18 mouse cellular contexts compared by ENCODE assay signal in the genomic region with DNA sequence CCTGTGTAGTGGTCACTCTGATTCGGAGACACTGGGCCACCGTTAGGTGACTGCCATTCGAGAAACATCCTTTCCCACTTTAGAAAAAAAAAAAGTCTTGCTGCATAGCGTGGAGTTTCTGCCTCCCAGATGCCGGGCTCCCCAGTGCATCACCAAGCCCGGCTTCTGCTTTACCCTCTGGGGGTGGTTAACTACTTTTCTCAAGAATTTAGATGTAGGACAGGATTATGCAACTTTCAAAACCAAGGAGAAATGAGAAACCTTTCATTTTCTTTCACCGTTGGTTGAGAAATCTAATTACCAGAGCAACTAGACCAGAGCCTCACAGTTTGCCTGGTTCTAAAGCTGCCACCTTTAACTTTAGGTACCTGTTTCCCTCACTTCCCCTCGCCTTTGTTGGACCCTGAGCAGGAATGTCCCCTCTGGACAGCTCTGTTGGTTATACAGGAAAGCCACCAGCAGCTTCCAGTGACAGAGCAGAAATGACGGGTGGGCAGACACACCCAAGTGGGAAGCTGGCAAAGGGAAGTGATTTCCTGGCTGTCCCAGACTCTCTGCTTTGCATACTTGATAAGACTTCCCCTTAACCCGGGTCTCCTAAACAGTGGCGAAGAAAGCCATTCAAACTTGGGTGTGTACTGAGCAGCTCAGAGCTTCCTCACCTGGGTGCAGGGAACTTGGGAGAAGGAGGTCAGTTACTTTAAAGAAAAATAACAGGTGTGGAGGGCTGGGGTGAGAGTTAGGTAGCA. TPM values are rescaled to one million over a fixed set of nuclear protein-coding genes. Genes with fewer than 3 reads are reported as not detected.
DNase-seq lines count a peak whose midpoint lies in the region; ATAC-seq and TF ChIP-seq lines count a peak whose summit lies in the region.
"Had no signal": no experiment of that assay in that cellular context is flagged by ENCODE, and none has a peak within 500 bp of the region (broad histone marks: within the 10 kb centered on the region; RNA-seq: fewer than 3 reads in every experiment).

No protein-coding gene starts in this region.

- ATAC-seq in intestine, embryonic 16.5 days, result peak; percentile 55; the same call in 1 of the 2 replicates
- ATAC-seq in hindbrain, embryonic 11.5 days (ENCODE audit: low FRiP score), result no peak

- H3K4me2 ChIP-seq in intestine, embryonic 16.5 days (ENCODE audit: low read depth, low read length), result no peak overlapping the region
- no peak overlapping the region for H3K4me2 ChIP-seq in hindbrain, embryonic 11.5 days (replicated peaks; ENCODE audit: low read depth, low read length)
- H3K4me2 ChIP-seq: forebrain, embryonic 12.5 days; heart, embryonic 13.5 days; neural tube, embryonic 13.5 days had no signal

- WGBS in intestine, embryonic 16.5 days, result 73% methylated on average over 11 of the region's 11 CpGs
- WGBS in small intestine, adult 2 months, result 69% methylated on average over 11 of the region's 11 CpGs
- WGBS in hindbrain, embryonic 11.5 days, result 81% methylated on average over 11 of the region's 11 CpGs

- H3K4me3 ChIP-seq in intestine, embryonic 16.5 days (ENCODE audit: low read length), result no peak overlapping the region
- H3K4me3 ChIP-seq in small intestine, adult 2 months (ENCODE audit: low read depth, low read length), result no peak overlapping the region
- H3K4me3 ChIP-seq in hindbrain, embryonic 11.5 days (ENCODE audit: low read depth, low read length), result no peak overlapping the region
- H3K4me3 ChIP-seq: forebrain, embryonic 12.5 days; heart, embryonic 13.5 days; hindbrain, embryonic 10.5 days; layer of hippocampus, adult 2 months; neural tube, embryonic 13.5 days had no signal

- no peak overlapping the region for H3K9ac ChIP-seq in intestine, embryonic 16.5 days (ENCODE audit: low read depth, low read length)
- no peak overlapping the region for H3K9ac ChIP-seq in hindbrain, embryonic 11.5 days (ENCODE audit: low read depth, low read length)
- H3K9ac ChIP-seq: forebrain, embryonic 12.5 days; heart, embryonic 13.5 days; liver, embryonic 14.5 days; neural tube, embryonic 13.5 days had no signal

- H3K27ac ChIP-seq in intestine, embryonic 16.5 days (ENCODE audit: low read length), result no peak overlapping the region
- H3K27ac ChIP-seq in small intestine, adult 2 months (ENCODE audit: insufficient read depth, low read depth, low read length), result peak overlapping the region; percentile 39
- no peak overlapping the region for H3K27ac ChIP-seq in hindbrain, embryonic 11.5 days (ENCODE audit: low read depth, low read length)
- H3K27ac ChIP-seq: forebrain, embryonic 12.5 days; heart, embryonic 13.5 days; hindbrain, embryonic 10.5 days; kidney, postnatal 0 days; layer of hippocampus, adult 2 months; liver, embryonic 14.5 days; neural tube, embryonic 13.5 days had no signal

- no peaks in the 10 kb centered on the region for H3K9me3 ChIP-seq in intestine, embryonic 16.5 days (ENCODE audit: control insufficient read depth, low read length)
- H3K9me3 ChIP-seq in hindbrain, embryonic 11.5 days (ENCODE audit: control insufficient read depth, low read length), result no peaks in the 10 kb centered on the region
- H3K9me3 ChIP-seq: forebrain, embryonic 12.5 days; heart, embryonic 13.5 days; hindbrain, embryonic 10.5 days; neural tube, embryonic 13.5 days had no signal

- DNase-seq in kidney, postnatal 14 days, result peak; percentile 24
- no peak for DNase-seq in kidney, adult 8-10 months
- peak; percentile 33 for DNase-seq in MEL-GATA-1-ER (ENCODE audit: extremely low read depth, low read depth)
- no peak for DNase-seq in spleen, postnatal 36 days (ENCODE audit: low spot score in 2 of 2)
- DNase-seq in hindbrain, embryonic 11.5 days (ENCODE audit: low spot score), result no peak
- DNase-seq: cerebellum, postnatal 14 days; left cerebral cortex, postnatal 4 days; right cerebral cortex, postnatal 25 days; thymus, adult 18-20 months had no signal

- TF ChIP-seq CTCF in small intestine, adult 2 months (IDR thresholded peaks at IDR 0.05; ENCODE audit: extremely low read depth, insufficient read length, insufficient replicate concordance, low read depth, low read length), result no peak

- H3K36me3 ChIP-seq in intestine, embryonic 16.5 days (ENCODE audit: control insufficient read depth, insufficient read depth, low read length), result no peaks in the 10 kb centered on the region; the same call in 1 of the 2 replicates
- H3K36me3 ChIP-seq in small intestine, adult 2 months (ENCODE audit: control insufficient read depth, insufficient read depth, low read length), result peaks cover 44% of the 10 kb centered on the region
- H3K36me3 ChIP-seq in hindbrain, embryonic 11.5 days (ENCODE audit: control insufficient read depth, insufficient read depth, low read length), result no peaks in the 10 kb centered on the region

- no peaks in the 10 kb centered on the region for H3K4me1 ChIP-seq in intestine, embryonic 16.5 days (ENCODE audit: control insufficient read depth, insufficient read depth, low read length)
- H3K4me1 ChIP-seq in small intestine, adult 2 months (ENCODE audit: control insufficient read depth, insufficient read depth, insufficient read length, low read length), result peaks cover 19% of the 10 kb centered on the region; the same call in 1 of the 2 replicates
- no peaks in the 10 kb centered on the region for H3K4me1 ChIP-seq in hindbrain, embryonic 11.5 days (replicated peaks; ENCODE audit: control insufficient read depth, insufficient read depth, low read length)
- H3K4me1 ChIP-seq: neural tube, embryonic 13.5 days had no signal

- no peak for TF ChIP-seq POLR2A in small intestine, adult 2 months (IDR thresholded peaks at IDR 0.05; ENCODE audit: low read depth, low read length)

- H3K27me3 ChIP-seq in intestine, embryonic 16.5 days (replicated peaks; ENCODE audit: control insufficient read depth, insufficient read depth, low read length), result no peaks in the 10 kb centered on the region
- no peaks in the 10 kb centered on the region for H3K27me3 ChIP-seq in small intestine, adult 2 months (ENCODE audit: control insufficient read depth, insufficient read depth, low read length)
- H3K27me3 ChIP-seq in hindbrain, embryonic 11.5 days (ENCODE audit: control insufficient read depth, insufficient read depth, low read length), result no peaks in the 10 kb centered on the region
- H3K27me3 ChIP-seq: forebrain, embryonic 12.5 days; heart, embryonic 13.5 days; neural tube, embryonic 13.5 days had no signal

RNA-seq across cellular contexts. Expression of gene Pex26, which starts 8.0 kb away (rescaled TPM):
- 13.4 and 14.8 TPM in 2 replicates for polyA plus RNA-seq in intestine, embryonic 16.5 days (2015; fragmentation: Nextera tagmentation; extraction: Ambion mirVana)
- polyA plus RNA-seq in small intestine, adult 2 months (2012; rRNA removed), result 8.7 and 13.6 TPM in 2 replicates
- 5.7 and 6.4 TPM in 2 replicates for polyA plus RNA-seq in hindbrain, embryonic 11.5 days (2014; fragmentation: Nextera tagmentation; extraction: Ambion mirVana)

RNA-seq across cellular contexts. Expression of gene Tuba8, which starts 19.1 kb away (rescaled TPM):
- polyA plus RNA-seq in intestine, embryonic 16.5 days (2015; fragmentation: Nextera tagmentation; extraction: Ambion mirVana), result 0.44 and 0.68 TPM in 2 replicates
- 0.18 and 0.25 TPM in 2 replicates for polyA plus RNA-seq in small intestine, adult 2 months (2012; rRNA removed)
- polyA plus RNA-seq in hindbrain, embryonic 11.5 days (2014; fragmentation: Nextera tagmentation; extraction: Ambion mirVana), result 0.54 and 0.60 TPM in 2 replicates

RNA-seq across cellular contexts. Expression of gene Usp18, which starts 54.3 kb away (rescaled TPM):
- 2.6 and 2.8 TPM in 2 replicates for polyA plus RNA-seq in intestine, embryonic 16.5 days (2015; fragmentation: Nextera tagmentation; extraction: Ambion mirVana)
- polyA plus RNA-seq in small intestine, adult 2 months (2012; rRNA removed), result 2.3 and 16.9 TPM in 2 replicates
- 1.2 and 1.3 TPM in 2 replicates for polyA plus RNA-seq in hindbrain, embryonic 11.5 days (2014; fragmentation: Nextera tagmentation; extraction: Ambion mirVana)

Comparison
In these comparisons a context has a peak if more than half of its experiments do, and no peak if none do; other contexts are left out.
1. DNase-seq: peak in kidney, postnatal 14 days (single experiment) and MEL-GATA-1-ER (single experiment); none in kidney, adult 8-10 months (0 of 2), spleen, postnatal 36 days (0 of 2) and hindbrain, embryonic 11.5 days (single experiment).